Mouse (Mus musculus) heart, adult 2 months (tissue): ENCODE results near the gene Smok3a. TPM values are rescaled to one million over a fixed set of nuclear protein-coding genes. Genes with fewer than 3 reads are reported as not detected.

Source experiments
- DNase-seq, 2 experiments: peaks; one replicate each; pipeline ENCODE4 v3.0.0; 2021
- H3K27ac ChIP-seq: fragments of 200-600 bp; 2 replicates; pipeline ENCODE4 v1.8.1; 2022
- H3K27me3 ChIP-seq: fragments of 200-500 bp; 2 replicates; pipeline ENCODE4 v1.6.1; 2012; ENCODE audit warnings: mild to moderate bottlenecking, low read length, inconsistent platforms, mixed read lengths; ENCODE audit not compliant: control insufficient read depth, insufficient read depth
- H3K36me3 ChIP-seq: fragments of 200-500 bp; 2 replicates; pipeline ENCODE4 v1.6.1; 2012; ENCODE audit warnings: low read length, inconsistent platforms; ENCODE audit not compliant: control insufficient read depth, insufficient read depth
- H3K4me1 ChIP-seq: fragments of 200-500 bp; 2 replicates; pipeline ENCODE4 v1.6.1; 2011; ENCODE audit warnings: low read length; ENCODE audit not compliant: control insufficient read depth, insufficient read depth
- H3K4me3 ChIP-seq: fragments of 200-600 bp; 2 replicates; pipeline ENCODE4 v1.8.1; 2022
- H3K79me2 ChIP-seq: fragments of 200-500 bp; replicated peaks from 2 replicates; pipeline ENCODE4 v1.6.1; 2012; ENCODE audit warnings: mild to moderate bottlenecking, inconsistent platforms, low read length, moderate library complexity, mixed read lengths; ENCODE audit not compliant: control insufficient read depth, insufficient read depth
- H3K9ac ChIP-seq: fragments of 200-500 bp; 2 replicates; pipeline ENCODE4 v1.6.1; 2012; ENCODE audit warnings: low read depth, mild to moderate bottlenecking, control low read depth, inconsistent platforms, low read length, mixed read lengths
- CTCF ChIP-seq: fragments of 200-600 bp; IDR thresholded peaks from 2 replicates; pipeline ENCODE4 v1.8.1; 2022; ENCODE audit warnings: antibody characterized with exemption, mild to moderate bottlenecking, moderate library complexity
- EP300 ChIP-seq: fragments of 200-500 bp; IDR thresholded peaks from 2 replicates; pipeline ENCODE4 v1.6.1; 2011; ENCODE audit warnings: low read depth, low read length, control low read depth; ENCODE audit not compliant: insufficient read depth
- POLR2A ChIP-seq: fragments of 200-500 bp; IDR thresholded peaks from 2 replicates; pipeline ENCODE4 v1.6.1; 2011; ENCODE audit warnings: mild to moderate bottlenecking, low read depth, low read length, control low read depth; ENCODE audit not compliant: insufficient read depth
- WGBS: fragments of 180-500 bp; shearing (Covaris S2); methylation state at CpG from one replicate; pipeline ENCODE4 v1.1.7; 2018; 5-methylcytosine and 5-hydroxymethylcytosine counted together
- intact Hi-C: fragments of 180-260 bp; cut with DNase I; formaldehyde crosslinking; loops from one replicate; pipeline ENCODE4 v1.15.1; 2025
- polyA plus RNA-seq: library from polyadenylated mRNA; depleted of rRNA; stranded (reverse); fragments of >200 nt; gene quantifications from 2 replicates; pipeline ENCODE4 v1.2.3, GENCODE M21; 2012; rRNA removed
- total RNA-seq, 2 experiments: library from RNA; stranded (reverse); gene quantifications; 2 replicates each; pipeline ENCODE4 v1.2.3; 2021

The Smok3a gene
- total and polyA plus RNA-seq, 3 experiments, result not detected

GRCm38 (mm10) chr5:138083936-138084335 lies 62.9 kb downstream of the Smok3a start:
- intact Hi-C loops, result loop anchor here (2.0 kb wide), 1 partner anchor 33 kb away; the partner anchor contains the start of gene Zscan21
- TF ChIP-seq CTCF (no peak), EP300 (no peak), POLR2A (no peak)

More at GRCm38 (mm10) chr5:138083936-138084335, 62.9 kb downstream of the Smok3a start:
- no peak overlapping the region for H3K4me3 ChIP-seq
- peaks cover 14% of the 10 kb centered on the region for H3K36me3 ChIP-seq
- peaks cover 5% of the 10 kb centered on the region for H3K4me1 ChIP-seq
- peaks cover 1% of the 10 kb centered on the region for H3K79me2 ChIP-seq
- no peak for DNase-seq
- H3K27ac ChIP-seq, result no peak overlapping the region
- no peak overlapping the region for H3K9ac ChIP-seq
- no peaks in the 10 kb centered on the region for H3K27me3 ChIP-seq
- 85% methylated on average over 2 of the region's 2 CpGs for WGBS

Other genes with a start within 250 kb of the Smok3a start
- gene Ppp1r35, start 242.4 kb upstream of the Smok3a start, total RNA-seq, result 10 to 100 TPM in 1 of 2 experiments, 1 to 10 TPM in 1; 7.4 to 10.8 TPM
- gene Ppp1r35, start 242.4 kb upstream of the Smok3a start, polyA plus RNA-seq, result 6.8 and 12.0 TPM in 2 replicates
- 10 to 100 TPM; 21.3 to 26.0 TPM for gene Mepce, start 233.6 kb upstream of the Smok3a start, total RNA-seq
- gene Mepce, start 233.6 kb upstream of the Smok3a start, polyA plus RNA-seq, result 24.1 and 31.5 TPM in 2 replicates
- gene Zcwpw1, start 233.5 kb upstream of the Smok3a start, total RNA-seq, result under 1 TPM; 0.44 to 0.52 TPM
- 0.39 and 0.50 TPM in 2 replicates for gene Zcwpw1, start 233.5 kb upstream of the Smok3a start, polyA plus RNA-seq
- gene Pilra, start 185.0 kb upstream of the Smok3a start, total RNA-seq, result 1 to 10 TPM in 1 of 2 experiments, under 1 TPM in 1; 0.97 to 3.1 TPM
- 2.6 and 5.3 TPM in 2 replicates for gene Pilra, start 185.0 kb upstream of the Smok3a start, polyA plus RNA-seq
- 1 to 10 TPM; 1.1 to 2.0 TPM for gene Pilrb1, start 163.2 kb upstream of the Smok3a start, total RNA-seq
- gene Pilrb1, start 163.2 kb upstream of the Smok3a start, polyA plus RNA-seq, result 2.3 and 4.2 TPM in 2 replicates
- 1 to 10 TPM; 1.1 to 1.3 TPM for gene Pilrb2, start 149.4 kb upstream of the Smok3a start, total RNA-seq
- 1.4 and 3.2 TPM in 2 replicates for gene Pilrb2, start 149.4 kb upstream of the Smok3a start, polyA plus RNA-seq
- under 1 TPM; 0.13 to 0.18 TPM for gene Cyp3a13, start 99.6 kb upstream of the Smok3a start, total RNA-seq
- 0.06 TPM in 1 of 2 replicates, not detected in the other for gene Cyp3a13, start 99.6 kb upstream of the Smok3a start, polyA plus RNA-seq
- gene Gjc3, start 58.2 kb upstream of the Smok3a start, total RNA-seq, result under 1 TPM; 0.18 to 0.29 TPM
- gene Gjc3, start 58.2 kb upstream of the Smok3a start, polyA plus RNA-seq, result 0.43 and 0.67 TPM in 2 replicates
- not detected for gene Azgp1, start 39.7 kb upstream of the Smok3a start, total RNA-seq
- 1.1 TPM in 1 of 2 replicates, not detected in the other for gene Azgp1, start 39.7 kb upstream of the Smok3a start, polyA plus RNA-seq
- gene Smok3b, start 168 bp downstream of the Smok3a start, total RNA-seq, result not detected
- not detected in 2 replicates for gene Smok3b, start 168 bp downstream of the Smok3a start, polyA plus RNA-seq
- gene Smok3c, start 31.9 kb downstream of the Smok3a start, total RNA-seq, result not detected
- gene Smok3c, start 31.9 kb downstream of the Smok3a start, polyA plus RNA-seq, result not detected in 2 replicates
- 10 to 100 TPM; 14.0 to 15.3 TPM for gene Zkscan1, start 63.8 kb downstream of the Smok3a start, total RNA-seq
- 3.7 and 6.4 TPM in 2 replicates for gene Zkscan1, start 63.8 kb downstream of the Smok3a start, polyA plus RNA-seq
- gene Zscan21, start 95.6 kb downstream of the Smok3a start, total RNA-seq, result 10 to 100 TPM; 10.1 to 11.7 TPM
- gene Zscan21, start 95.6 kb downstream of the Smok3a start, polyA plus RNA-seq, result 5.9 and 9.4 TPM in 2 replicates
- 1 to 10 TPM; 8.1 to 8.8 TPM for gene Zfp113, start 134.5 kb downstream of the Smok3a start, total RNA-seq
- 2.1 and 2.3 TPM in 2 replicates for gene Zfp113, start 134.5 kb downstream of the Smok3a start, polyA plus RNA-seq
- 100 to 1,000 TPM; 121 to 135 TPM for gene Cops6, start 139.8 kb downstream of the Smok3a start, total RNA-seq
- gene Cops6, start 139.8 kb downstream of the Smok3a start, polyA plus RNA-seq, result 116 and 149 TPM in 2 replicates
- gene Ap4m1, start 150.7 kb downstream of the Smok3a start, total RNA-seq, result 1 to 10 TPM; 7.3 to 7.5 TPM
- 15.2 and 16.3 TPM in 2 replicates for gene Ap4m1, start 150.7 kb downstream of the Smok3a start, polyA plus RNA-seq
- 1 to 10 TPM; 8.8 to 9.6 TPM for gene Mcm7, start 151.2 kb downstream of the Smok3a start, total RNA-seq
- gene Mcm7, start 151.2 kb downstream of the Smok3a start, polyA plus RNA-seq, result 8.5 and 9.8 TPM in 2 replicates
- gene Taf6, start 166.2 kb downstream of the Smok3a start, total RNA-seq, result 10 to 100 TPM; 32.1 to 36.5 TPM
- gene Taf6, start 166.2 kb downstream of the Smok3a start, polyA plus RNA-seq, result 56.7 and 67.5 TPM in 2 replicates
- gene Cnpy4, start 166.2 kb downstream of the Smok3a start, total RNA-seq, result 1 to 10 TPM; 5.9 to 7.2 TPM
- gene Cnpy4, start 166.2 kb downstream of the Smok3a start, polyA plus RNA-seq, result 2.2 and 4.1 TPM in 2 replicates
- 1 to 10 TPM; 2.3 to 3.5 TPM for gene Mblac1, start 173.1 kb downstream of the Smok3a start, total RNA-seq
- gene Mblac1, start 173.1 kb downstream of the Smok3a start, polyA plus RNA-seq, result 1.6 and 1.7 TPM in 2 replicates
- 1 to 10 TPM in 1 of 2 experiments, under 1 TPM in 1; 0.98 to 1.2 TPM for gene Nxpe5, start 204.6 kb downstream of the Smok3a start, total RNA-seq
- gene Nxpe5, start 204.6 kb downstream of the Smok3a start, polyA plus RNA-seq, result 0.10 and 0.26 TPM in 2 replicates
- gene Lamtor4, start 234.2 kb downstream of the Smok3a start, total RNA-seq, result 10 to 100 TPM; 45.5 to 54.3 TPM
- 151 and 163 TPM in 2 replicates for gene Lamtor4, start 234.2 kb downstream of the Smok3a start, polyA plus RNA-seq
- 1 to 10 TPM; 3.7 to 4.0 TPM for gene BC037034, start 242.8 kb downstream of the Smok3a start, total RNA-seq
- 10.4 and 15.2 TPM in 2 replicates for gene BC037034, start 242.8 kb downstream of the Smok3a start, polyA plus RNA-seq